Mouse (Mus musculus) lung, postnatal 0 days (tissue): ENCODE results near the gene Tmbim6.

Source experiments
- CTCF ChIP-seq: IDR thresholded peaks from 2 replicates; pipeline ENCODE4 v1.5.1; 2016; ENCODE audit warnings: antibody characterized with exemption, mild to moderate bottlenecking
- EP300 ChIP-seq: IDR thresholded peaks from 2 replicates; pipeline ENCODE4 v1.6.1; 2016; ENCODE audit warnings: antibody characterized with exemption, mild to moderate bottlenecking, control low read depth

DNA sequence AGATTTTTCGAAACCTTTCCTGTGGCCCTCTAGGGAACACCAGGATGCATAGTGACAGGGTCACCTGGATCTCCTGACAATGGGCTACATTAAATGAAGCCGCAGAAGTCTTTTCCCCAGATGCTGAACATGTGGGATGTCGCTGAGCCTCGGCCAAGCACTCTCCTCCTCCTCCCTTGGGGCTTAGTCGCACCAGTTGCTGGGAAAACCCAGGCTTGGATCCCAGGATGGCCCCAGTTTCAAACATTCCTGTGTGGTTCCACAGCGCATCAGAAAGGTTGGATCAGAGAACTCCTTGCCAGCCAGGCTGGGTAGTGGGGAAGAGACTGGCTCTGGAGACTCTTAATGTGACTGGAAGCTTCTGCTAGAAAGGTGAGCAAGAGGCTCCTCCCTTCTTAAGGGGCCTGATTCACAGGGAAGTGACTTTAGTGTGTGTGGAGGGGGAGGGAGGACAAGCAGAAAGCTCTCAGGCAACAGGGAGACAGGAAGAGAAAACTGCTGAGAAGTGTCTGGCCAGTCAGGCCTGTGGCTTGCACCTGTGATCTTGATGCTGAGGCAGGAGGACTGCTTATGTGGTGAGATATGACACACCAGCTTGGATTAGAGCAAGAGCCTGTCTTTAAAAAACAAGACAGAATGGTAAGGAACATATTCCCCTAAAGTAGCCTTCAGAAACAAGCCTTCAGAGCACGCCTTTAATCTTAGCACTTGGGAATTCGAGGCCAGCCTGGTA is 46.5 kb downstream of the Tmbim6 start:
- TF ChIP-seq CTCF (no peak), EP300 (no peak)
